In genomic region chr12:24955137-24955536, GRCm38 (mm10) we compare ENCODE assay signal across 28 mouse cellular contexts.
"Had no signal": no experiment of that assay in that cellular context is flagged by ENCODE, and none has a peak within 500 bp of the region (broad histone marks: within the 10 kb centered on the region; RNA-seq: fewer than 3 reads in every experiment).

No protein-coding gene starts in this region.

- H3K9me3 ChIP-seq: embryonic facial prominence, embryonic 10.5 days; embryonic facial prominence, embryonic 12.5 days; embryonic facial prominence, embryonic 13.5 days; embryonic facial prominence, embryonic 15.5 days; forebrain, embryonic 10.5 days; forebrain, embryonic 13.5 days; forebrain, embryonic 15.5 days had no signal

- H3K4me1 ChIP-seq: embryonic facial prominence, embryonic 10.5 days; embryonic facial prominence, embryonic 12.5 days; embryonic facial prominence, embryonic 13.5 days; forebrain, embryonic 10.5 days; forebrain, embryonic 12.5 days; forebrain, embryonic 13.5 days; forebrain, embryonic 15.5 days had no signal

- H3K9ac ChIP-seq: embryonic facial prominence, embryonic 12.5 days; embryonic facial prominence, embryonic 13.5 days; embryonic facial prominence, embryonic 15.5 days; forebrain, embryonic 12.5 days; forebrain, embryonic 13.5 days; forebrain, embryonic 15.5 days; forebrain, postnatal 0 days had no signal

- H3K27ac ChIP-seq: embryonic facial prominence, embryonic 10.5 days; embryonic facial prominence, embryonic 12.5 days; embryonic facial prominence, embryonic 13.5 days; embryonic facial prominence, embryonic 15.5 days; forebrain, embryonic 10.5 days; forebrain, embryonic 12.5 days; forebrain, embryonic 13.5 days; forebrain, embryonic 15.5 days; gastrocnemius, adult 2 months had no signal

- H3K27me3 ChIP-seq: embryonic facial prominence, embryonic 12.5 days; embryonic facial prominence, embryonic 13.5 days; embryonic facial prominence, embryonic 15.5 days; forebrain, embryonic 12.5 days; forebrain, embryonic 13.5 days; forebrain, embryonic 15.5 days had no signal

- H3K4me2 ChIP-seq: embryonic facial prominence, embryonic 12.5 days; embryonic facial prominence, embryonic 13.5 days; embryonic facial prominence, embryonic 15.5 days; forebrain, embryonic 12.5 days; forebrain, embryonic 13.5 days; forebrain, embryonic 15.5 days had no signal

- DNase-seq: cerebellum, adult 2 months; cerebellum, adult 8-10 months; cerebellum, adult 9-10 months; cerebellum, adult 9-11 months; cerebellum, postnatal 10 days; cerebellum, postnatal 14 days; cerebellum, postnatal 25 days; cerebellum, postnatal 36 days; embryo, embryonic 11 days; forebrain, postnatal 0 days; gastrocnemius, adult 2 months; gastrocnemius, postnatal 10 days; gastrocnemius, postnatal 14 days; gastrocnemius, postnatal 25 days; gastrocnemius, postnatal 36 days; heart, adult 11 months; heart, adult 18-20 months had no signal

- H3K4me3 ChIP-seq: embryonic facial prominence, embryonic 10.5 days; embryonic facial prominence, embryonic 12.5 days; embryonic facial prominence, embryonic 13.5 days; embryonic facial prominence, embryonic 15.5 days; erythroblast, embryonic 14.5 days; forebrain, embryonic 10.5 days; forebrain, embryonic 12.5 days; forebrain, embryonic 13.5 days; forebrain, embryonic 15.5 days; gastrocnemius, adult 2 months had no signal

- ATAC-seq: forebrain, embryonic 13.5 days; forebrain, embryonic 14.5 days; forebrain, embryonic 15.5 days; forebrain, embryonic 16.5 days; forebrain, postnatal 0 days had no signal
